Mouse (Mus musculus): ENCODE measurements at regions not wholly inside any gene's neighbourhood (a gene's known extent, or its start where the extent isn't known, plus 50 kb on each side); places are given as distances from the start of the nearest gene placed in this dataset.

DNA sequence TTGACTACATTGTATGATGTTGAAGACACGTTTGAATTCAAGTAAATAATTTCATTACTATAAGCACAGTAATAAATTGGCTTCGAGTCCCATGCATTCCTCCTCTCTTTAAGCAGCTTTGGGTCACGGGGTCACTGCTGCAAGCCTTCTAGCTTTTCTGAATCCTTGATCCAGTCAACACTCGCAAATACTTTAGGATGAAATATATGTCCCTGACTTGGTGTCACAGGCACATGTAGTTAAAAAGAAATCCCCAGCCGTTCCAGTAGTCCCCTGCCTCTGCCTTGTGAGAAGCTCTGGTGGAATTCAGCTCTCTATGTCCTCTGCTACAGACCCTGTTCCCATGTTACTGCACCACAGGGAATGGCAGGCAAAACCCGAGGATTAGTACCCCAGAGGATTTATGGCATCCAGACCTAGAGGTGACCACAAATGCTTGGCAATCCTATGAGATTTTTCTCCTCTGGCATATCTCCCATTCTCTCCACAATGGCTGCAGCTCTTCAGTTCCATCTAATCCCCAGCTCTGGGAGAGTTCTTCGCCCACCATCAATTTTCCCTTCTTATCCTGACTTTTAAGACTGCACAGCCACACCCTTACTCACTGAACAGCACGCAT lies 449.0 kb downstream of the Fat4 start:
- TF ChIP-seq POLR2A (IDR thresholded peaks at IDR 0.05; ENCODE audit: low read depth, low read length) (no peak), CTCF (IDR thresholded peaks at IDR 0.05; ENCODE audit: extremely low read depth, insufficient read depth, insufficient read length, insufficient replicate concordance) (no peak)

Measured in spleen, adult 2 months (tissue).